Mouse (Mus musculus): Measurements from ENCODE around the gene Dnajc30.

The Dnajc30 gene

GRCm38 (mm10) chr5:135109017-135109416 lies 45.0 kb downstream of the Dnajc30 start:
- no peak for DNase-seq (ENCODE audit: low read depth, low spot score)

- no peak for DNase-seq (ENCODE audit: low read depth, low spot score)
Observed at GRCm38 (mm10) chr5:135109426-135109825, 45.4 kb downstream of the Dnajc30 start.

- DNase-seq (ENCODE audit: low read depth, low spot score), result no peak
Observed at GRCm38 (mm10) chr5:135109976-135110375, 46.0 kb downstream of the Dnajc30 start.

- DNase-seq (ENCODE audit: low read depth, low spot score), result no peak
Observed at GRCm38 (mm10) chr5:135113782-135114181, 49.8 kb downstream of the Dnajc30 start.

- peak; percentile 29 for DNase-seq (ENCODE audit: low read depth, low spot score)
Observed at GRCm38 (mm10) chr5:135115241-135115640, 51.2 kb downstream of the Dnajc30 start.
